Mouse (Mus musculus): Measurements from ENCODE around the gene Ets2.

Gene Ets2

GRCm38 (mm10) chr16:95766181-95766580 is 64.3 kb downstream of the Ets2 start:
- in situ Hi-C loops (cut with MboI, MseI) = no loop called here

DNA sequence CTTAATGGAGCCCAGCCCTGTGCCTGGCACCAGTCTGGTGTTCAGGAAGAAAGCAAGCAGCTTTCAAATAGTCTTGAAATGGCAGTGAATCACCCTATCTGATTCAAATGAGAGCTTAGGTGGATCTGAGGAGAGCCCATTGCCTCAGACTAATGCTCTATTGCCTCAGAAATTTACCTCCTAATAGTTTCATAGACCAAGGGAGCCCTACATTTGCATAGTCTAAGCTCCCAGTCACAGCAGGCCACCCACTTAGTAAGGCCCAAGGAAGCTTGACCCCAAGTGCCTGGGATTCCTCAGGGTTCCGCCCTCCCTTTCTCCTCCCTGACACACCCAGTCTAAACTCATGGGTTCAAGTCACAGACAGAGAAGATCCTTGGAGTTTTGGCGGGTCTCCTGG is 65.4 kb downstream of the Ets2 start:
- in situ Hi-C loops (cut with MboI, MseI) = no loop called here

- in situ Hi-C loops (cut with MboI, MseI) = no loop called here
Measured at GRCm38 (mm10) chr16:95769066-95769995, 67.5 kb downstream of the Ets2 start.

GRCm38 (mm10) chr16:95769996-95770334 is 68.1 kb downstream of the Ets2 start:
- in situ Hi-C loops (cut with MboI, MseI) = loop anchor here (10.0 kb wide), 1 partner anchor 1635 kb away; no protein-coding TSS in a partner anchor

- in situ Hi-C loops (cut with MboI, MseI) = loop anchor here (10.0 kb wide), 1 partner anchor 1634 kb away; no protein-coding TSS in a partner anchor
Measured at GRCm38 (mm10) chr16:95770402-95770801, 68.5 kb downstream of the Ets2 start.
